Mouse (Mus musculus) intestine, postnatal 0 days (tissue): ENCODE data around the gene Saa4. TPM values are rescaled to one million over a fixed set of nuclear protein-coding genes. Genes with fewer than 3 reads are reported as not detected.

Experiments
- ATAC-seq: fragments of 200-750 bp; cut with Nextera tagmentation; 2 replicates; pipeline ENCODE4 v1.8.0; 2017; ENCODE audit warnings: mild to moderate bottlenecking, moderate TSS enrichment, moderate library complexity
- H3K27ac ChIP-seq: fragments of 300-500 bp; sonication (generic); 2 replicates; pipeline ENCODE4 v1.5.1; 2014; ENCODE audit warnings: mild to moderate bottlenecking, low read depth, low read length, moderate library complexity
- H3K27me3 ChIP-seq: fragments of 300-500 bp; sonication (generic); replicated peaks from 2 replicates; pipeline ENCODE4 v1.6.1; 2014; ENCODE audit warnings: low read length, mixed read lengths; ENCODE audit not compliant: control insufficient read depth, insufficient read depth
- H3K36me3 ChIP-seq: fragments of 300-500 bp; sonication (generic); 2 replicates; pipeline ENCODE4 v1.6.1; 2014; ENCODE audit warnings: mild to moderate bottlenecking, moderate library complexity; ENCODE audit not compliant: control insufficient read depth, insufficient read depth
- H3K4me1 ChIP-seq: fragments of 300-500 bp; sonication (generic); replicated peaks from 2 replicates; pipeline ENCODE4 v1.6.1; 2014; ENCODE audit warnings: antibody characterized with exemption, low read length, mixed read lengths; ENCODE audit not compliant: control insufficient read depth, insufficient read depth
- H3K4me2 ChIP-seq: fragments of 300-500 bp; sonication (generic); replicated peaks from 2 replicates; pipeline ENCODE4 v1.6.1; 2014; ENCODE audit warnings: low read depth, mild to moderate bottlenecking, moderate library complexity
- H3K4me3 ChIP-seq: fragments of 300-500 bp; sonication (generic); 2 replicates; pipeline ENCODE4 v1.5.1; 2014; ENCODE audit warnings: low read depth, low read length
- H3K9ac ChIP-seq: fragments of 300-500 bp; sonication (generic); 2 replicates; pipeline ENCODE4 v1.6.1; 2014; ENCODE audit warnings: mild to moderate bottlenecking, low read depth, low read length
- H3K9me3 ChIP-seq: fragments of 300-500 bp; sonication (generic); 2 replicates; pipeline ENCODE4 v1.6.1; 2016; ENCODE audit warnings: mixed run types; ENCODE audit not compliant: control insufficient read depth
- CTCF ChIP-seq: sonication (generic); IDR thresholded peaks from 2 replicates; pipeline ENCODE4 v1.5.1; 2016; ENCODE audit warnings: low read depth, mild to moderate bottlenecking, control low read depth, antibody characterized with exemption, moderate library complexity
- WGBS: fragments of 180-500 bp; shearing (Covaris S2); extraction: QIAGEN DNeasy Blood & Tissue Kit; methylation state at CpG from one replicate; pipeline ENCODE4 v1.1.7; 2014; 5-methylcytosine and 5-hydroxymethylcytosine counted together
- polyA plus RNA-seq: library from polyadenylated mRNA; unstranded; fragments of >200 nt; fragmentation: Nextera tagmentation; extraction: Ambion mirVana; gene quantifications from 2 replicates; pipeline ENCODE4 v1.2.1, GENCODE M21; 2015

Saa4 gene
- polyA plus RNA-seq, 1 experiment from 2014 or later, result not detected

- H3K9ac ChIP-seq, result no peak overlapping the region
- no peaks in the 10 kb centered on the region for H3K27me3 ChIP-seq
- no peak overlapping the region for H3K4me3 ChIP-seq
- H3K4me2 ChIP-seq, result no peak overlapping the region
- H3K27ac ChIP-seq, result no peak overlapping the region
- 82% methylated on average over 9 of the region's 9 CpGs for WGBS
- peaks cover 3% of the 10 kb centered on the region; the same call in 1 of the 2 replicates for H3K4me1 ChIP-seq
- H3K9me3 ChIP-seq, result no peaks in the 10 kb centered on the region
- H3K36me3 ChIP-seq, result no peaks in the 10 kb centered on the region
- no peak for ATAC-seq
- TF ChIP-seq CTCF, result no peak
Observed at GRCm38 (mm10) chr7:46720460-46720859, 11.9 kb downstream of the Saa4 start.

- H3K4me2 ChIP-seq, result no peak overlapping the region
- ATAC-seq, result peak; percentile 28; the same call in 1 of the 2 replicates
- WGBS, result 36% methylated on average over 7 of the region's 7 CpGs
Observed at GRCm38 (mm10) chr7:46719526-46719925, 12.9 kb downstream of the Saa4 start.

GRCm38 (mm10) chr7:46718591-46719270 lies 13.7 kb downstream of the Saa4 start:
- WGBS, result 80% methylated on average over 7 of the region's 7 CpGs
- no peak for ATAC-seq
- Histone ChIP-seq H3K4me2 (no peak overlapping the region), H3K9me3 (no peaks in the 10 kb centered on the region), H3K9ac (no peak overlapping the region), H3K27ac (no peak overlapping the region), H3K36me3 (no peaks in the 10 kb centered on the region), H3K4me3 (no peak overlapping the region), H3K4me1 (peaks cover 3% of the 10 kb centered on the region; the same call in 1 of the 2 replicates), H3K27me3 (no peaks in the 10 kb centered on the region)
- TF ChIP-seq CTCF, result no peak

More at GRCm38 (mm10) chr7:46719526-46719925, 12.9 kb downstream of the Saa4 start:
- Histone ChIP-seq H3K36me3 (no peaks in the 10 kb centered on the region), H3K4me3 (no peak overlapping the region), H3K27ac (no peak overlapping the region), H3K9me3 (no peaks in the 10 kb centered on the region), H3K27me3 (no peaks in the 10 kb centered on the region), H3K4me1 (peaks cover 3% of the 10 kb centered on the region; the same call in 1 of the 2 replicates), H3K9ac (no peak overlapping the region)
- no peak for TF ChIP-seq CTCF

GRCm38 (mm10) chr7:46716897-46717296 lies 15.5 kb downstream of the Saa4 start:
- Histone ChIP-seq H3K9ac (no peak overlapping the region), H3K4me1 (no peaks in the 10 kb centered on the region; the same call in 1 of the 2 replicates), H3K27ac (no peak overlapping the region), H3K4me2 (no peak overlapping the region), H3K9me3 (no peaks in the 10 kb centered on the region), H3K36me3 (no peaks in the 10 kb centered on the region), H3K4me3 (no peak overlapping the region), H3K27me3 (no peaks in the 10 kb centered on the region)
- WGBS, result 33% methylated on average over 5 of the region's 5 CpGs
- TF ChIP-seq CTCF, result no peak
- no peak for ATAC-seq

DNA sequence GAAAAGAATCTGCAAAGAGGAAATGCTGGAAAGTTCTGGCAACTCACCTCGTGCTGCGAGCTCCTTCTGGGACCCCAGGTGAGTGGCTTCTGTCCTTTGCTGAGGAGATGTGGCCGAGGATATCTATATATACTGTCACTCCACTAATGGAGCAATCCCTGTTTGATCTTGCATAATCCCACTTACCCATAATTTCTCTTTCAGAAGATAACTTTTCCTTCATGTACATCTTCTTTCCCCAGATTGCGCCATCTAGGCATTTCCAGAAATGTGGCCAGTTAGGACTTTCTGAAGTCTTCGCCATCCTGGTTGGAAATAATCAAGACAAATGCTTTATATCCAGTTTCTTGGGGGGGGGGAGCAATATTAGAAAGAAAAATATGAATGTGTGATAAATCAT lies 16.8 kb downstream of the Saa4 start, which contains the start of gene Saa3:
TSS of gene Saa3 (minus strand) at position 101 of the 400 bp plus-strand sequence.
- Histone ChIP-seq H3K36me3 (no peaks in the 10 kb centered on the region), H3K27me3 (no peaks in the 10 kb centered on the region), H3K4me3 (no peak within 1 kb of the TSS), H3K4me2 (no peak within 1 kb of the TSS), H3K9me3 (no peaks in the 10 kb centered on the region), H3K27ac (no peak within 1 kb of the TSS), H3K9ac (no peak within 1 kb of the TSS), H3K4me1 (no peaks in the 10 kb centered on the region; the same call in 1 of the 2 replicates)
- 88% methylated on average over 5 of the region's 5 CpGs for WGBS
- ATAC-seq, result no peak
- TF ChIP-seq CTCF, result no peak

DNA sequence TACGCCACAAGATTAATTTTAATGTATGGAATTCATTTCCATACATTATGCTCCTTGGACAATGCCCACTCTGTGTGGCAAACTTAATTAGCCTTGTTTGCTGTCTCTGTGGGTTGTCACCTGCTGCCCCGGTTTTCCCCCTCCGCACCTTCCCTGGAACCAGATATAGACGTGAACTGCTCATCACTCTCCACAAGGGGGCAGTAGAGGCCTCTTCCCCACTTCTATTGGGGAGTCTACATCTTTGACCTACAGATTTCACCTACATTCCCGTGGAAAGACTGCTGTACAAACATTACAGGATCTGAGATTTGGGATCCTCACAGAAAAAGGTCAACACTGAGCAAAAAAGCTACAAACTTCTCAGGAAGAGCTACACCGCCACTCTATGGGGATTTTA lies 17.9 kb downstream of the Saa4 start:
- H3K4me3 ChIP-seq, result no peak overlapping the region
- H3K36me3 ChIP-seq, result no peaks in the 10 kb centered on the region
- no peaks in the 10 kb centered on the region for H3K27me3 ChIP-seq
- no peak overlapping the region for H3K27ac ChIP-seq
- H3K9ac ChIP-seq, result no peak overlapping the region
- H3K4me2 ChIP-seq, result no peak overlapping the region
- peak; percentile 48; the same call in 1 of the 2 replicates for ATAC-seq
- peak; percentile 95 for TF ChIP-seq CTCF
- H3K4me1 ChIP-seq, result no peaks in the 10 kb centered on the region; the same call in 1 of the 2 replicates
- 34% methylated on average over 6 of the region's 6 CpGs for WGBS
- H3K9me3 ChIP-seq, result no peaks in the 10 kb centered on the region
